Mouse (Mus musculus) MEL (cell line): ENCODE results near the gene Cmtm6. TPM values are rescaled to one million over a fixed set of nuclear protein-coding genes. Genes with fewer than 3 reads are reported as not detected.

Experiments used
- DNase-seq: peaks from one replicate; pipeline ENCODE4 v3.0.0; 2011; ENCODE audit warnings: low read depth, low spot score
- H3K27ac ChIP-seq: 2 replicates; pipeline ENCODE4 v1.5.1; 2012; ENCODE audit warnings: low read depth, mild to moderate bottlenecking, control low read depth, low read length, moderate library complexity; ENCODE audit not compliant: control insufficient read depth
- H3K27me3 ChIP-seq, 2 experiments: fragments of 150-350 bp in 1 of 2; sonication (generic) in 1 of 2; 2 replicates each; pipeline ENCODE4 v1.6.1; 2012; ENCODE audit warnings: low read length in 2 of 2, mild to moderate bottlenecking in 2 of 2, improper control_type of control experiment in 1 of 2, moderate library complexity in 1 of 2; ENCODE audit not compliant: insufficient read depth in 2 of 2, control insufficient read depth in 1 of 2
- H3K36me3 ChIP-seq, 2 experiments: 2 replicates each; pipeline ENCODE4 v1.6.1; 2012 to 2014; ENCODE audit warnings: low read length in 2 of 2, improper control_type of control experiment in 1 of 2, inconsistent platforms in 1 of 2, mild to moderate bottlenecking in 1 of 2; ENCODE audit not compliant: insufficient read depth in 2 of 2, control insufficient read depth in 1 of 2
- H3K4me1 ChIP-seq, 2 experiments: fragments of 150-350 bp in 1 of 2; sonication (generic) in 1 of 2; 2 replicates each; pipeline ENCODE4 v1.6.1; 2012; ENCODE audit warnings: low read length in 2 of 2, improper control_type of control experiment in 1 of 2, mild to moderate bottlenecking in 1 of 2; ENCODE audit not compliant: insufficient read depth in 2 of 2, control insufficient read depth in 1 of 2
- H3K4me3 ChIP-seq, 2 experiments: fragments of 150-350 bp in 1 of 2; sonication (generic) in 1 of 2; 2 replicates each; pipeline ENCODE4 v1.5.1; 2012; ENCODE audit warnings: low read depth in 2 of 2, low read length in 2 of 2, mild to moderate bottlenecking in 2 of 2, moderate library complexity in 2 of 2, control low read depth in 1 of 2, improper control_type of control experiment in 1 of 2; ENCODE audit not compliant: control insufficient read depth in 1 of 2, insufficient read depth in 1 of 2
- H3K79me2 ChIP-seq: 2 replicates; pipeline ENCODE4 v1.6.1; 2012; ENCODE audit warnings: mild to moderate bottlenecking, low read length, moderate library complexity; ENCODE audit not compliant: control insufficient read depth, poor library complexity, insufficient read depth
- H3K9ac ChIP-seq: 2 replicates; pipeline ENCODE4 v1.6.1; 2012; ENCODE audit warnings: low read depth, mild to moderate bottlenecking, control low read depth, low read length, moderate library complexity; ENCODE audit not compliant: control insufficient read depth, poor library complexity, severe bottlenecking
- H3K9me3 ChIP-seq: fragments of 150-350 bp; sonication (generic); replicated peaks from 2 replicates; pipeline ENCODE4 v1.6.1; 2012; ENCODE audit warnings: mild to moderate bottlenecking, low read length, improper control_type of control experiment, moderate library complexity; ENCODE audit not compliant: insufficient read depth
- BHLHE40 ChIP-seq: IDR thresholded peaks from 2 replicates; pipeline ENCODE4 v1.6.1; 2012; ENCODE audit warnings: low read depth, mild to moderate bottlenecking, inconsistent platforms, low read length, improper control_type of control experiment, borderline replicate concordance
- CHD2 ChIP-seq: IDR thresholded peaks from 2 replicates; pipeline ENCODE4 v1.6.1; 2011; ENCODE audit warnings: low read length, improper control_type of control experiment
- E2F4 ChIP-seq: IDR thresholded peaks from 2 replicates; pipeline ENCODE4 v1.6.1; 2011; ENCODE audit warnings: low read depth, low read length, improper control_type of control experiment, borderline replicate concordance
- ELF1 ChIP-seq: IDR thresholded peaks from 2 replicates; pipeline ENCODE4 v1.6.1; 2014; ENCODE audit warnings: low read depth, mild to moderate bottlenecking, inconsistent platforms, low read length, improper control_type of control experiment, moderate library complexity
- HCFC1 ChIP-seq: IDR thresholded peaks from 2 replicates; pipeline ENCODE4 v1.6.1; 2012; ENCODE audit warnings: low read depth, mild to moderate bottlenecking, inconsistent platforms, low read length, improper control_type of control experiment, moderate library complexity
- MXI1 ChIP-seq: IDR thresholded peaks from 2 replicates; pipeline ENCODE4 v1.6.1; 2011; ENCODE audit warnings: mild to moderate bottlenecking, low read depth, low read length, improper control_type of control experiment
- MYB ChIP-seq: IDR thresholded peaks from 2 replicates; pipeline ENCODE4 v1.6.1; 2011; ENCODE audit warnings: mild to moderate bottlenecking, low read depth, low read length, improper control_type of control experiment
- POLR2AphosphoS2 ChIP-seq: IDR thresholded peaks from 2 replicates; pipeline ENCODE4 v1.6.1; 2011; ENCODE audit warnings: low read length, improper control_type of control experiment
- RAD21 ChIP-seq: IDR thresholded peaks from 2 replicates; pipeline ENCODE4 v1.6.1; 2011; ENCODE audit warnings: mild to moderate bottlenecking, low read depth, low read length, improper control_type of control experiment
- RCOR1 ChIP-seq: IDR thresholded peaks from 2 replicates; pipeline ENCODE4 v1.6.1; 2012; ENCODE audit warnings: low read depth, mild to moderate bottlenecking, inconsistent platforms, low read length, improper control_type of control experiment
- TAL1 ChIP-seq: IDR thresholded peaks from 2 replicates; pipeline ENCODE4 v1.6.1; 2012; ENCODE audit warnings: mild to moderate bottlenecking, inconsistent platforms, low read length, moderate library complexity, mixed read lengths
- TBP ChIP-seq: IDR thresholded peaks from 2 replicates; pipeline ENCODE4 v1.8.0; 2011; ENCODE audit warnings: low read depth, low read length, improper control_type of control experiment
- TCF12 ChIP-seq: IDR thresholded peaks from 2 replicates; pipeline ENCODE4 v1.6.1; 2014; ENCODE audit warnings: low read depth, mild to moderate bottlenecking, inconsistent platforms, low read length, improper control_type of control experiment, moderate library complexity
- USF1 ChIP-seq: IDR thresholded peaks from 2 replicates; pipeline ENCODE4 v1.6.1; 2014; ENCODE audit warnings: low read depth, mild to moderate bottlenecking, inconsistent platforms, low read length, improper control_type of control experiment, moderate library complexity
- polyA plus RNA-seq, 2 experiments: library from polyadenylated mRNA; stranded (reverse) in 1 of 2; unstranded in 1 of 2; fragments of >175 nt in 1 of 2; fragments of >200 nt in 1 of 2; gene quantifications; 2 replicates each; pipeline versions ENCODE4 v1.2.1 to v1.2.4; 2012; ENCODE audit warnings: low replicate concordance in 2 of 2, low read depth in 1 of 2; ENCODE audit not compliant: insufficient read length in 2 of 2, insufficient read depth in 1 of 2, missing spikeins in 1 of 2
- total RNA-seq: library from RNA; depleted of rRNA; stranded (reverse); fragments of 300-350 nt; gene quantifications from 2 replicates; pipeline ENCODE4 v1.2.3, GENCODE M21; 2012

Cmtm6 gene
- total and polyA plus RNA-seq, 3 experiments = 17.6 to 21.7 TPM; not detected in 1

- TF ChIP-seq MXI1 (peak; percentile 78; the same call in 1 of the 2 replicates), TBP (peak; percentile 29; the same call in 1 of the 2 replicates), USF1 (no peak), ELF1 (peak; percentile 28; the same call in 1 of the 2 replicates), RCOR1 (peak; percentile 94), MYB (peak; percentile 59; the same call in 1 of the 2 replicates)
Observed at GRCm38 (mm10) chr9:114788697-114789096, 57.8 kb downstream of the Cmtm6 start (continued).

GRCm38 (mm10) chr9:114789557-114789956 lies 58.6 kb downstream of the Cmtm6 start:
- Histone ChIP-seq H3K27ac (peak overlapping the region; percentile 91), H3K36me3 (peaks cover 0 to 31% of the 10 kb centered on the region in 2 experiments; a peak in 2 of 4 replicates), H3K4me3 (peak overlapping the region in 1 of 2 experiments; percentile 29; a peak in 2 of 4 replicates), H3K9ac (peak overlapping the region; percentile 40), H3K27me3 (no peaks in the 10 kb centered on the region), H3K9me3 (no peaks in the 10 kb centered on the region), H3K79me2 (no peaks in the 10 kb centered on the region; the same call in 1 of the 2 replicates), H3K4me1 (peaks cover 17 to 38% of the 10 kb centered on the region in 2 experiments)
- DNase-seq = peak; percentile 65
- TF ChIP-seq TBP = 0 out of 2 replicates have a peak, but pooled peaks have one; percentile 23
- TF ChIP-seq POLR2AphosphoS2 = no peak

- H3K9me3 ChIP-seq = no peaks in the 10 kb centered on the region
- TF ChIP-seq CHD2 (no peak), BHLHE40 (no peak), TBP (no peak), HCFC1 (no peak), RAD21 (no peak), TAL1 (no peak), E2F4 (no peak), MXI1 (no peak), TCF12 (no peak)
- H3K36me3 ChIP-seq = peaks cover 0 to 29% of the 10 kb centered on the region in 2 experiments; a peak in 2 of 4 replicates
- H3K79me2 ChIP-seq = no peaks in the 10 kb centered on the region; the same call in 1 of the 2 replicates
- H3K27ac ChIP-seq = peak overlapping the region; percentile 91; the same call in 1 of the 2 replicates
- H3K4me1 ChIP-seq = peaks cover 13 to 36% of the 10 kb centered on the region in 2 experiments
- no peak for DNase-seq
- H3K4me3 ChIP-seq = no peak overlapping the region
- no peak overlapping the region for H3K9ac ChIP-seq
- H3K27me3 ChIP-seq = no peaks in the 10 kb centered on the region
Observed at GRCm38 (mm10) chr9:114789989-114790388, 59.1 kb downstream of the Cmtm6 start.
